Mouse (Mus musculus) bone marrow macrophage, adult 2 months (primary cell): ENCODE data around the gene Gcn1l1. TPM values are rescaled to one million over a fixed set of nuclear protein-coding genes. Genes with fewer than 3 reads are reported as not detected.
"Not testable (repeated sequence)": the region's sequence is repeated elsewhere in the genome, so short reads cannot be mapped to it uniquely, and the experiment has no call there.

Source experiments
- H3K27ac ChIP-seq: 2 replicates; pipeline ENCODE4 v1.5.1; 2012; ENCODE audit warnings: low read depth, low read length; ENCODE audit not compliant: insufficient read depth
- H3K4me1 ChIP-seq: 2 replicates; pipeline ENCODE4 v1.6.1; 2012; ENCODE audit warnings: low read length; ENCODE audit not compliant: control insufficient read depth, insufficient read depth
- H3K4me3 ChIP-seq: 2 replicates; pipeline ENCODE4 v1.5.1; 2012; ENCODE audit warnings: mild to moderate bottlenecking, low read length, moderate library complexity; ENCODE audit not compliant: insufficient read depth
- CTCF ChIP-seq: IDR thresholded peaks from 2 replicates; pipeline ENCODE4 v1.5.1; 2012; ENCODE audit warnings: low read depth, mild to moderate bottlenecking, low read length, moderate library complexity
- POLR2A ChIP-seq: IDR thresholded peaks from 2 replicates; pipeline ENCODE4 v1.6.1; 2012; ENCODE audit warnings: mild to moderate bottlenecking, low read depth, low read length, borderline replicate concordance
- polyA plus RNA-seq: library from polyadenylated mRNA; stranded (reverse); fragments of >200 nt; gene quantifications from 2 replicates; pipeline ENCODE4 v1.2.4, GENCODE M21; 2012; ENCODE audit not compliant: missing spikeins, insufficient read depth, insufficient read length

Gene Gcn1l1
- polyA plus RNA-seq, 1 experiment, result 20.3 TPM

GRCm38 (mm10) chr5:115572679-115573535 is 7.9 kb downstream of the Gcn1l1 start:
- no peak for TF ChIP-seq CTCF
- Histone ChIP-seq H3K4me1 (peaks cover 33% of the 10 kb centered on the region), H3K27ac (peak overlapping the region; percentile 63), H3K4me3 (no peak overlapping the region)

DNA sequence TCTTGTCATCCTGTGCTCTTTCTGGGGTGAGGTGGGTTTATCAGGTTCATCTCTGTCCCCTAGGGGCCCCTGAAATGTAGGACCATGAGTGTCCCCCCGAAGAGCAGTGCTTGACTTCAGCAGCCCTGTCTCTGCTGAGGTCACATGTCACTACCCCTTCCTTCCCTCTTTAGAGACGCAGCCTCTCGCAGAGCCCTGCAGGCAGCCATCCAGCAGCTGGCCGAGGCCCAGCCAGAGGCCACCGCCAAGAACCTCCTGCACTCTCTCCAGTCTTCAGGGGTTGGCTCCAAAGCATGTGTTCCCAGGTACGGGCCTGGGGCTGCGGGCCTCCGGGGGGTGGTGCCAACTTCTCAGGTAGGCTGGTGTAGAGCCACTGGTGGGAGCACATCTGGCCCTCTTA is 9.9 kb downstream of the Gcn1l1 start:
- H3K27ac ChIP-seq, result peak overlapping the region; percentile 48
- peaks cover 28% of the 10 kb centered on the region for H3K4me1 ChIP-seq
- no peak overlapping the region for H3K4me3 ChIP-seq
- TF ChIP-seq CTCF (no peak), POLR2A (no peak)

DNA sequence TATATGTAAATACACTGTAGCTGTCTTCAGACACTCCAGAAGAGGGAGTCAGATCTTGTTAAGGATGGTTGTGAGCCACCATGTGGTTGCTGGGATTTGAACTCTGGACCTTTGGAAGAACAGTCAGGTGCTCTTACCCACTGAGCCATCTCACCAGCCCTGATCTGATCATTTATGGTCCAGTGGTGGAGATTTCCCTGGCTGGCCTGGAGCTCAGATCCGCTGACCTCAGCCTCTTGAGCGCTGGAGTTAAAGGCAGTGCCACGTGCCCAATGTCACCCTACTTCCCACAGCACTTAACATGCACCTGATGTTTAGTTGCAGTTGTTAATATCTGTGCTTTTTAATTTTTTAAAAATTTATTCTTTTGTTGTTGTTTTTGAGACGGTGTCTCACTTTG is 12.6 kb downstream of the Gcn1l1 start:
- not testable (repeated sequence) for H3K27ac ChIP-seq, H3K4me3 ChIP-seq

DNA sequence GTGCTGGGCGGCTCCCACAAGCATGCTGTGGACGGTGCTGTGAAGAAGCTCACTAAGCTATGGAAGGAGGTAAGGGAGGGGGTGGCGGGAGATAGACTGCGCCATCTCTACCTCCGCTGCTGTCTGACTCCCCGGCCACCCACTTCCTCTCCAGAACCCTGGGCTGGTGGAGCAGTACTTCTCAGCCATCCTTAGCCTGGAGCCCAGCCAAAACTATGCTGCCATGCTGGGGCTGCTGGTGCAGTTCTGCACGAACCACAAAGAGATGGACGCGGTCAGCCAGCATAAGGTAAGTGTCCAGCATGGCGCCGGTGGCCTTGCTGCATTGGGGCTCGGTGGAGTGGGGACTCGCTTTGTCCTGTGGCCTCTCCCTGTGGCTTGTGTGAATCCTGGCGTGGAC is 13.9 kb downstream of the Gcn1l1 start:
- Histone ChIP-seq H3K27ac (no peak overlapping the region), H3K4me3 (no peak overlapping the region), H3K4me1 (peaks cover 14% of the 10 kb centered on the region)
- TF ChIP-seq CTCF (no peak), POLR2A (no peak)

More for the DNA sequence above, 12.6 kb downstream of the Gcn1l1 start:
- peaks cover 23% of the 10 kb centered on the region for H3K4me1 ChIP-seq

- H3K4me3 ChIP-seq, result no peak overlapping the region
- H3K27ac ChIP-seq, result no peak overlapping the region
- H3K4me1 ChIP-seq, result peaks cover 9% of the 10 kb centered on the region
- TF ChIP-seq CTCF (no peak), POLR2A (no peak)
These were observed 14.3 kb downstream of the Gcn1l1 start for GRCm38 (mm10) chr5:115579363-115579762.

GRCm38 (mm10) chr5:115580229-115581001 is 15.4 kb downstream of the Gcn1l1 start:
- Histone ChIP-seq H3K27ac (no peak overlapping the region), H3K4me3 (no peak overlapping the region), H3K4me1 (0 out of 2 replicates have a peak, but pooled peaks cover under 1% of the 10 kb centered on the region)
- no peak for TF ChIP-seq POLR2A
- no peak for TF ChIP-seq CTCF

DNA sequence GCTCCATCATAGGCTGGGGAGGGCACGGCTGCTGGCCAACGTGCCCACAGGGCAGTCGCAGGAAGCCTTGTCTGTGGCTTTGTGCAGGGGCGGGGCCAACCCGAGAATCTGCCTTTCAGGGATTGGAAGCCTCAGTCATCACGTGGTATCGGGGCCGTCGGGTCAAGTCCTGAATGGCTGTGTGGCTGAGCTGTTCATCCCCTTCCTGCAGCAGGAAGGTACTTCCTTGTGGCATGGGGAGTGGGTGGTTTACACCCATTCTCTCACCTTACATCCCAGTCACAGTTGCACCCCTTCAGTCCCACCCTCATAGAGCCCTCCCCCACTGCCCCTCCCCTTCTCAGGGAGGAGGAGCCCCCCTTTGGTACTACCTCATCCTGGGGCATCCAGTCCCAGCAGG is 16.6 kb downstream of the Gcn1l1 start:
- Histone ChIP-seq H3K4me3 (no peak overlapping the region), H3K27ac (no peak overlapping the region), H3K4me1 (no peaks in the 10 kb centered on the region)
- TF ChIP-seq CTCF, result no peak
- TF ChIP-seq POLR2A, result no peak

GRCm38 (mm10) chr5:115585616-115586015 is 20.6 kb downstream of the Gcn1l1 start:
- Histone ChIP-seq H3K27ac (no peak overlapping the region), H3K4me1 (no peaks in the 10 kb centered on the region), H3K4me3 (no peak overlapping the region)
- no peak for TF ChIP-seq CTCF
- no peak for TF ChIP-seq POLR2A

GRCm38 (mm10) chr5:115586166-115586565 is 21.1 kb downstream of the Gcn1l1 start:
- no peak overlapping the region for H3K4me3 ChIP-seq
- H3K4me1 ChIP-seq, result no peaks in the 10 kb centered on the region
- no peak for TF ChIP-seq CTCF
- TF ChIP-seq POLR2A, result no peak
- H3K27ac ChIP-seq, result no peak overlapping the region

- Histone ChIP-seq H3K27ac (no peak overlapping the region), H3K4me1 (no peaks in the 10 kb centered on the region), H3K4me3 (no peak overlapping the region)
- TF ChIP-seq CTCF, result no peak
- no peak for TF ChIP-seq POLR2A
These were observed 21.7 kb downstream of the Gcn1l1 start for GRCm38 (mm10) chr5:115586780-115587179.

DNA sequence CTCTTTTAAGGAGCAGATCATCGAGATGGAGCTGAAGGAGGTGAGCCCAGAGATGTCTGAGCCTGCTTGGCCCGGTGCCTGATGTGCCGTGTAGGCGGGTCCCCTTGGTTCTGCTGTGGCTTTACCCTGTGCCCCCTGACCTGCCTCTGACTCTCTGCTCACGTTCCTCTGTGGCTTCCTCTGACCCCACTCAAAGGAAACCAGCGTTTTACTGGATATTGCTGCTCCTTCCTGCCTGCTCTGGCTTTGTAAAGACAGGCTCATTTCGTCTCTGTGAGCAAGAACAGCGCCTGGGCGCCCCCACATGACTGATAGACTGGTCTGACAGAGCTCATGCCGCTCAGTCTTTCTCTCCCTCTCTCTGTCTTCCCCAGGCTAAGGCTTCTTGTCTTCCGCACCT is 26.0 kb downstream of the Gcn1l1 start:
- H3K27ac ChIP-seq, result no peak overlapping the region
- TF ChIP-seq CTCF (no peak), POLR2A (no peak)
- H3K4me3 ChIP-seq, result no peak overlapping the region
- no peaks in the 10 kb centered on the region for H3K4me1 ChIP-seq
